Comparison of ENCODE assay signal across 18 mouse cellular contexts in genomic region chr10:53482919-53483318, GRCm38 (mm10).
A peak's percentile ranks its signal among the peaks of the same experiment; 100 is the strongest.
DNase-seq lines count a peak whose midpoint lies in the region; ATAC-seq and TF ChIP-seq lines count a peak whose summit lies in the region.
"Had no signal": no experiment of that assay in that cellular context is flagged by ENCODE, and none has a peak within 500 bp of the region (broad histone marks: within the 10 kb centered on the region; RNA-seq: fewer than 3 reads in every experiment).

No protein-coding gene starts in this region.

- no peak for TF ChIP-seq POLR2A in lung, adult 2 months (IDR thresholded peaks at IDR 0.05; ENCODE audit: borderline replicate concordance, extremely low read depth, low read depth, low read length)

- no peak overlapping the region for H3K9ac ChIP-seq in embryonic facial prominence, embryonic 14.5 days (ENCODE audit: low read depth, low read length)
- H3K9ac ChIP-seq in lung, embryonic 15.5 days, result no peak overlapping the region
- H3K9ac ChIP-seq: embryonic facial prominence, embryonic 12.5 days; forebrain, embryonic 13.5 days; forebrain, postnatal 0 days; hindbrain, embryonic 14.5 days had no signal

- no peak overlapping the region for H3K4me2 ChIP-seq in embryonic facial prominence, embryonic 14.5 days (ENCODE audit: low read depth, low read length)
- no peak overlapping the region for H3K4me2 ChIP-seq in lung, embryonic 15.5 days
- H3K4me2 ChIP-seq: embryonic facial prominence, embryonic 12.5 days; forebrain, embryonic 13.5 days; hindbrain, embryonic 14.5 days had no signal

- no peaks in the 10 kb centered on the region for H3K9me3 ChIP-seq in embryonic facial prominence, embryonic 14.5 days (ENCODE audit: control insufficient read depth, low read length)
- H3K9me3 ChIP-seq in embryonic facial prominence, embryonic 10.5 days, result no peaks in the 10 kb centered on the region
- no peaks in the 10 kb centered on the region for H3K9me3 ChIP-seq in lung, embryonic 15.5 days
- H3K9me3 ChIP-seq: embryonic facial prominence, embryonic 12.5 days; forebrain, embryonic 13.5 days; heart, embryonic 10.5 days had no signal

- H3K4me1 ChIP-seq in embryonic facial prominence, embryonic 14.5 days (ENCODE audit: control insufficient read depth, insufficient read depth, low read length), result 0 out of 2 replicates have a peak, but pooled peaks cover 4% of the 10 kb centered on the region
- H3K4me1 ChIP-seq in embryonic facial prominence, embryonic 10.5 days, result no peaks in the 10 kb centered on the region
- H3K4me1 ChIP-seq in lung, embryonic 15.5 days, result no peaks in the 10 kb centered on the region
- no peaks in the 10 kb centered on the region for H3K4me1 ChIP-seq in lung, adult 2 months (ENCODE audit: control insufficient read depth, insufficient read depth, low read length)
- H3K4me1 ChIP-seq: embryonic facial prominence, embryonic 12.5 days; forebrain, embryonic 13.5 days; heart, embryonic 10.5 days had no signal

- TF ChIP-seq CTCF in lung, adult 2 months (IDR thresholded peaks at IDR 0.05; ENCODE audit: insufficient read depth, low read length), result no peak

- no peak overlapping the region for H3K4me3 ChIP-seq in embryonic facial prominence, embryonic 14.5 days (ENCODE audit: low read depth, low read length)
- H3K4me3 ChIP-seq in embryonic facial prominence, embryonic 10.5 days, result no peak overlapping the region
- H3K4me3 ChIP-seq in lung, embryonic 15.5 days, result no peak overlapping the region
- no peak overlapping the region for H3K4me3 ChIP-seq in lung, adult 2 months (replicated peaks; ENCODE audit: extremely low read depth, low read depth, low read length)
- H3K4me3 ChIP-seq: embryonic facial prominence, embryonic 12.5 days; forebrain, embryonic 13.5 days; heart, embryonic 10.5 days had no signal

- H3K27ac ChIP-seq in embryonic facial prominence, embryonic 14.5 days (replicated peaks; ENCODE audit: low read depth, low read length), result no peak overlapping the region
- H3K27ac ChIP-seq in embryonic facial prominence, embryonic 10.5 days (replicated peaks), result no peak overlapping the region
- H3K27ac ChIP-seq in lung, embryonic 15.5 days, result no peak overlapping the region
- H3K27ac ChIP-seq: embryonic facial prominence, embryonic 12.5 days; forebrain, embryonic 13.5 days; heart, embryonic 10.5 days; hindbrain, embryonic 14.5 days had no signal

- H3K36me3 ChIP-seq in embryonic facial prominence, embryonic 14.5 days (ENCODE audit: control insufficient read depth, insufficient read depth, low read length), result no peaks in the 10 kb centered on the region
- no peaks in the 10 kb centered on the region for H3K36me3 ChIP-seq in embryonic facial prominence, embryonic 10.5 days (replicated peaks)
- H3K36me3 ChIP-seq in lung, embryonic 15.5 days, result no peaks in the 10 kb centered on the region
- H3K36me3 ChIP-seq: embryonic facial prominence, embryonic 12.5 days; heart, embryonic 10.5 days had no signal

- WGBS in embryonic facial prominence, embryonic 14.5 days, result 52% methylated on average over 3 of the region's 3 CpGs
- WGBS in embryonic facial prominence, embryonic 10.5 days, result 87% methylated on average over 3 of the region's 3 CpGs
- 43% methylated on average over 3 of the region's 3 CpGs for WGBS in lung, embryonic 15.5 days
- 42% methylated on average over 3 of the region's 3 CpGs for WGBS in lung, adult 2 months

- H3K27me3 ChIP-seq in embryonic facial prominence, embryonic 14.5 days (replicated peaks; ENCODE audit: control insufficient read depth, insufficient read depth, low read length), result no peaks in the 10 kb centered on the region
- H3K27me3 ChIP-seq in embryonic facial prominence, embryonic 10.5 days (replicated peaks; ENCODE audit: low read depth, poor library complexity, severe bottlenecking), result no peaks in the 10 kb centered on the region
- no peaks in the 10 kb centered on the region for H3K27me3 ChIP-seq in lung, embryonic 15.5 days
- H3K27me3 ChIP-seq: embryonic facial prominence, embryonic 12.5 days; forebrain, embryonic 13.5 days had no signal

- peak; percentile 57 for DNase-seq in embryonic facial prominence, embryonic 14.5 days (ENCODE audit: low spot score)
- no peak for DNase-seq in embryonic facial prominence, embryonic 10.5 days (ENCODE audit: low spot score)
- DNase-seq in lung, adult 2 months, result no peak
- DNase-seq in NIH3T3 (ENCODE audit: low read depth), result peak; percentile 60
- peak; percentile 79 for DNase-seq in fibroblast of lung, adult 2 months (ENCODE audit: low read depth)
- no peak for DNase-seq in layer of hippocampus, postnatal 36 days
- DNase-seq: adrenal gland, postnatal 14 days; cerebellum, adult 18-20 months; cerebellum, adult 9-11 months; forebrain, postnatal 0 days; gastrocnemius, postnatal 36 days; heart, adult 18-20 months had no signal

- ATAC-seq in embryonic facial prominence, embryonic 14.5 days (ENCODE audit: low read depth), result no peak
- peak; percentile 23; the same call in 1 of the 2 replicates for ATAC-seq in lung, embryonic 15.5 days (ENCODE audit: borderline replicate concordance, extremely low read depth, low FRiP score, low TSS enrichment)
- ATAC-seq: forebrain, embryonic 13.5 days; forebrain, postnatal 0 days; intestine, embryonic 16.5 days had no signal

Comparison
In these comparisons a context has a peak if more than half of its experiments do, and no peak if none do; other contexts are left out.
1. DNase-seq: peak in embryonic facial prominence, embryonic 14.5 days (single experiment), NIH3T3 (single experiment) and fibroblast of lung, adult 2 months (single experiment); none in embryonic facial prominence, embryonic 10.5 days (single experiment), lung, adult 2 months (single experiment) and layer of hippocampus, postnatal 36 days (0 of 2).